Mouse (Mus musculus) spleen, postnatal 10 days (tissue): Measurements from ENCODE around the gene Slc5a2.

Experiments
- DNase-seq, 2 experiments: peaks; one replicate each; pipeline ENCODE4 v3.0.0; 2021 to 2022; ENCODE audit warnings: low spot score in 2 of 2

Gene Slc5a2

DNA sequence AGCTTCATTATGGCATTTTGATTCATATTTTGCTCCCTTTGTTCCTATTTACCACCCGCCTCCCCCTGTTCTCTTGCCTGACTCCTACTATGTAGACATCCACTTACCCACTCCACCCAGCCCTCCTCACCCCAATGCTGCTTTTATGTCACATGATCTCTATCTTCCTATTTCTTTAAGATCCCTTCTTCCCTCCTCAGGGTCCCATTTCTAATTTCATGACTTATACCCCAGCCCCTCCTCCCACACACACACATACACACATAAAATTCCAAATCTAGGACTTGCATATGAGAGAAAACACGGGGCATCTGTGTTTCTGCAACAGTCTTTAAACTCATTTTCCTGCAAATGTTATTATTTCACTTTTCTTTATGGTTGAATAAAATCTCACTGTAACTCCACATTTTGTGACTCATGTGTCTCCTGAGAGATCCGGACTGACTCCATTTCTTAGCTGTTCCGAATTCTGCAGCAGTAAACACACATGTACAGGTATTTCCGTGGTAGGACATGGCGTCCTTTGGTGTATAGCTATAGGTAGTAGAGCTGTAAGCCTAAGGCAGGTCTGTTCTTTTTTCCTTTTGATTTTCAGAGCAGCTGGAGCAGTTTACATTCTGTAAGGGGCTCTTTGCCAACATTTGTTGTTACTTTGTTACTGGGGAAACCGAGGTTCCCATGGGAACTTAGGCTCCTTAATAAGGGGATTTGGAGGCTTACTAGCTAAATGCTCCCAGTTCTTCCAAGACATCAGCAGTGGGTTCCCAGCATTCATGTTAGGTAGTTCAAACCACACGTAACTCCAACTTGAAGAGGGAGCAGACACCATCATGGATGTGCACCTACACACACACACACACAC is 33.3 kb downstream of the Slc5a2 start:
- no peak for DNase-seq

DNA sequence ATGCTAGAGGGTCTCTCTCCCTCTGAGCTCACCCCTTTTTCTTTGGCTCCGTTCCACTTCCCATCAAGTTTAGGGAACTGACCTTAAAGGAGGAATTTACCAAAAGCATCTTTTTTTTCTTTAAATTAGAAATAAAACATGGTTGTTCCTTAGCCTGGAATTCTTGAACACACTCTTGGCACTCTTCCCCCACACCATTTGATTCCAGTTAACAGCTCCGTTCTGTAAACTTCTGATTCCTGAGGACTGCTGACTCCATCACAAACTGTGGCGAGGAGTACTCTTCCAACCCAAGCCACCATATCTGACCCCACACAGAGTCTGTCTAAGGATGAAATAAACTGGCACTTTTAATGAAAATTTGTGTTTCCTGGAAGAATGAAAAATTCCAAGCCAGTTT is 35.5 kb downstream of the Slc5a2 start:
- DNase-seq, result no peak

DNA sequence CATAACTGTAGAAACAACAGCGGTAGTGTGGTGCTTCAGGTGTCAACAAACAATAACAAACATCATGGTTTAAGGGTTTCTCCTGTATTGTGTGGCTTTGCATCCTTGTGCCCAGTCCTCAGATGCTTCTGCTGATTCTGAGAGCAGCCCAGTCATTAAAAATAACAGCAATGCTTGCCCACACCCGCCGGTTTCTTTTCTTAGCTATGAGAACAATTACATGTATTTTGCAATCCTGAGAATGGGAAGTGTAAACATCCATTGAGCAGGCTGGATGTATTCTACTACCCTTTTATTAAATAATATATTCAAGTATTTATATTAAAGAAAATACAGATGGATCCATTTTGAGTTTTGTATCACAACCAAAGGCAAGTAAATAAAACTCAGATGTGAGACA is 36.7 kb downstream of the Slc5a2 start:
- DNase-seq, result no peak

DNA sequence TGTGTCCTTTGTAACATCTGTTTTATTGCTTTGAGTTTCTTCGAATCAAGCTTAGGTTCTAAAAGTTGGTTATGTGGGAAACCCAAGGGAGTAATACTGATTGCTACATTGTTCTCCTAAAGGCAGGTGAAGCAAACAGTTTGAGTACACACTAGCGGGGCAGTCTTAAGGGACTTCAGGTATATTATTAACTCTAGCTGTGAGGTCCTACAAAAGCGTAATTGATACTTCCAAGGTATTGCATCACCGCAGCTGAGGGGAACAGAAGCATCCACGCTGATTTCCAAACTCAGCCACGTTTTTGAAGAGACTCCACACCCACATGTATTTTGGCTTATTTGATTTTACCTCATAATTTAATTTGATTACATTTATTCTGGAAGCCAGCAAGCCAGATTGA is 38.7 kb downstream of the Slc5a2 start:
- DNase-seq, result no peak

DNA sequence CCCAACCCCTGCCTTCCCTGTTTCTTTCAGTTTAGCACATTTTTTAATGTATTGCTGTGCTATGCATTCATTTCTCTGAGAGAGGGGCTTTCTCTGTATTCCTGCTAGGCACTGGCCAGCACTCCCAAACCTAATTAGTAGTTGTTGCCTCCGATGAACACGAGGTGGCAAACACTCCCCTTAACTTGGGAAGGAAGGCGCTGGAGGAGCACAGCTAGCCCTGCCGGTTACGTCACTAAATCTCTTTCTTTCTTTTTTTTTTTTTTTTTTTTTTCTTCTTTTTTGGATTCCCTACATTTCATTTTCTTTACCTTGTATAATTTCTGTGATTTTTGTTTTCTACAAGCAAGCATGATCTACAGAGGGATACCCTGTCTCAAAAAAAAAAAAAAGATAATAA is 39.5 kb downstream of the Slc5a2 start:
- DNase-seq, result peak in 1 of 2 experiments; percentile 48

DNA sequence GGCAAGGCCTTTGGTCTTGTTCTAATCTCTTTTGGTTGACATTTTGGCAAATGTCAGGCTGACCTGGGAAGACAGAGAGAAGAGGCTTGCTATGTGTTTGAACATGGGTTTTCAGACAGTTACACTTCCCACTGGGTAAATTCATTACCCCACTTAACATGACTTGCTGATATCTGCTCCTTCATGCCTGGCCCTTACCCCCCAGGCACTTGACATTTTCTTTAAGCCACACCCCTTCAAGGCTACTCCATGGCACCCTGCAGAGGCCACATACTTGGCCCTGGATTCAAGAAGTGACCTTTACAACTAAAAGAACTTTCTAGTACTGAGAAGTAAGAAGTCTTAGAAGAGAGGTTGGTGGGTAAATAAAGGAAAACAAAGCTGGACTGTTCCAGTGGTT is 42.4 kb downstream of the Slc5a2 start:
- no peak for DNase-seq

DNA sequence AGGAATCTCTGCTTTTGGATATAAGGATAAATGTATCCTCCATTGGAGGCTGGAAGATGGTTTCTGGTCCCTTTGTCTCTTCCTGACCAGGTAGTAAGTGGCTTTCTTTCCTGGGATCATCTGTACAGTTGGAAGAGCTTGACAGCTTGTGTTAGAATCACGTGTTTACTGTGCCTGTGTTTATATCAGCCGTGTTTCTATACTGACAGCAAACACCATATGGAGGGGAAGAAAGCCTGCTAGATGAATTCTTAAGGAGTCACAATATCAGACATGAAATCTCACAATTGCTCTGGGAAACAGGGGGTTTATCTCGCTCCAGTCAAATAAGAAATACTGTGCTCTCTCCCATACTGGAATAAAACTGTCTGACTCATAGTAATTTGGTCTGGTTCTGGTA is 43.8 kb downstream of the Slc5a2 start:
- DNase-seq, result no peak

DNA sequence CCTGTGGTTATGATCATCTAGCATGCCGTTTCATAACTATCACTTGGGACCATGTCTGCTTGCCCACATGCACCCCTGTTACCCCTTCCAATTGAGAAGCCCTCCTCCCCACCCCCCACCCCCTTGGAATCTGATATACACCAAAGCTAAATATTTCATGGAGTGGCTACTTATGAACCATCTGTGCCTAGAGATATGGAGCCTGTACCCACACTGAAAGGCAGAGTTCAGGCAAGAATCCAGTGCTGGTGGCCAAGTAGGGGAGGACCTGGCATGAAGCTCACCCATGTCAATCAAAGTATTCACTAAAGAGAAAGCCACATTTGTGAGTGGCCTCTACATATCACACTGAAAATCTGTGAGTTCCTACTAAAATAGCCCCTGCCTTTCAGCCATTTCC is 44.3 kb downstream of the Slc5a2 start:
- no peak for DNase-seq

DNA sequence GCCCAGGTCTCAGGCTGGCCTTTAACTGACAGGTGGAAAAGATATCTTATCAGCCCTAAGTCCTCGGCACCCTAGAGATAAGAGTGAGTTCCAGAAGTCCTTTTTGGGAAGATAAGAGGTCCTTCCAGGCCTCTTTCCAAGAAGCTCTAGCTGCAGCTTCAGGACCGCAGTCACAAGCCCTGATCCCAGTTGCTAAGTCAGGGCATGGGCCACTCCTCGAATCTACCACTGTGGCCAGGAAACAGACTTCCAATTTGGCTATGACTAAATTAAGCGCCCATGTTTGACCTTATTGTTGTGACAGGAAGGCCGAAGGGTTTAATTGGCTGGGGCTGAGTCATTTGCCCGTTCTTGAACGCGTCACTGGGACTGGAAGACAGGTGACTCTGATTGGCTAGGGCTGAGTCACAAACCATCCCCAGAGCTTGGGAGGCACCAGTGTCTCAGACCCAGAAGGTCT is 44.8 kb downstream of the Slc5a2 start:
- no peak for DNase-seq

DNA sequence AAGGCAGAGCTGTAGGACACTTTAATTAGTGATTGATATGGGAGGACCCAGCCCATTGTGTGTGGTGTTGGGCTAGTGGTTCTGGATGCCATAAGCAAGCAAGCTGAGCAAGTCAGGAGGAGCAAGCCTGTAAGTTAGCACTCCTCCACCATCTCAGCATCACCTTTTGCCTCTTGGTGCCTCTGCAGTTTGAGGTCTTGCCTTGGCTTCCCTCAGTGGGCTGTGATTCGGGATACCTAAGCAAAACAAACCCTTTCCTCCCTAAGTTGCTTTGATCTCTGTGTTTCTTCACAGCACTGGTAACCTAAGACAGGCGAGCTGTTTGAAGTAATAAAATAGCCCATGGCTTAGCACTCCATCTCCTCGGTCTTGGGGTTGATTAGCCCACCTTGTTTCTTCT is 45.8 kb downstream of the Slc5a2 start:
- no peak for DNase-seq

DNA sequence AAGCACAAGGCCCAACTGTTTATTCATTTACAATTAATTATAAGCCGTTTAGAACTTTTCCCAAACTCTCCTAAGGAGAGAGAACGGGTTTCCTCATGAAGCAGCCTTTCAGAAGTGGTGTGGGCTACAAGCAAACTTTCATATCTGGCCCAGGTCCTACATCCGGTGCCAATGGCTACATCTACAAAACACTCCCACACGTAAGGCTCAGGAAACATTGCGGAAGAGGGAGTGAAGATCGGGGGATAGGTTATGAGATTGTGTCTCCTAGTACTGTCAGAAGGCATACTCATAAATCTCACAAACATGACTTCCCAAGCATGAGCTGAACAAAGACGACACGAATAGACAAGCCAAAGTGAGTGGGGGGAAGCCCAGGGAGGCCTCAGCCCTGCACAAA is 46.4 kb downstream of the Slc5a2 start:
- DNase-seq, result no peak

DNA sequence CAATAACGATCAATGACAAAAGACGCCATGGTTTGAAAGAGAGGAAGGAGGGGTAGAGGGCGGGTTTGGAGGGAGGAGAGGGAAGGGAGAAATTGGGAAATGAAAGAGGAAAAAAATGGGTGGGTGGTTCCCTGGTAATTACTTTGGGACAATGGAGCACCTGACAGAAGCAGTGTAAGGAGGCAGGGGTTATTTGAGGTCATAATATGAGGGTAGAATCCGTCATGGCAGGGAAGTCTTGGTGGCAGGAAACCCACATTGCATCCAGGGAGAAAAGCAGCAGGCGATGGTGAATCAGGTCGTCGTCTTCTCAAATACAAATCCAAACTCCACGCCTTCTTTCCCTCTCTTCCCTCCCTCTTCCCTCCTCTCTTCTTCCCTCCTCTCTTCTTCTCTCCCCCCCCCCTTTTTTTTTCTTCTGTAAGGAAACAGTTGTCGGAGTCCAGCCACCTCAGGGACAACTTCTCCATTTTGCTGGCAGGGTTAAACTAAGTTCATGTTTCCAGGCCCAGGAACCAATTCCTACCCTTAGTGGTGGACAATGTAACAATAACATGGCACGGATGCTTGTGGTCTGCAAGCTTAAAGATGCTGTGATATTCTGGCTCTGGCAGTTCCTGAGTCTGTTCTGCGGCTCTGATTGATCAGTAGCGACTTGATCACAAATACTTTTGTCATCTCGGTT is 47.1 kb downstream of the Slc5a2 start:
- DNase-seq, result no peak

DNA sequence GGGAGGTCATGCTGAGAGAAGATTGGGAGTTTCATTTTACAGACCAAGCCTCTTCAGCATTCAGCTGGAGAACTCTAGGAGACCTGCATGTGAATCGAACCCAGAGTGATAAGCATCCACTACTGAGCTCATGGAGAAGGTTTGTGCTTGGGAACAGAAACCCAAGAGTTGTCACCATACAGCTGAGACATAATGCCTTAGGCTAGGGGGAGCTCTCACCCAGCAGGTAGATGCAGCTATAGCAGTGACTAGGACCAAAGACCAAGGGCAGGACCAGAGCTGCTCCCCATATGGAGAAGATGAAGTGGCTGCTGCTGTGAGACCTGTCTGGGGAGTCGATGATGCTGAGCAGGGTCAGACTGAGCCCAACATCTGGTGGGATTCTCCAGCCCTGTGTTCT is 48.1 kb downstream of the Slc5a2 start:
- DNase-seq, result peak in 1 of 2 experiments; percentile 13

DNA sequence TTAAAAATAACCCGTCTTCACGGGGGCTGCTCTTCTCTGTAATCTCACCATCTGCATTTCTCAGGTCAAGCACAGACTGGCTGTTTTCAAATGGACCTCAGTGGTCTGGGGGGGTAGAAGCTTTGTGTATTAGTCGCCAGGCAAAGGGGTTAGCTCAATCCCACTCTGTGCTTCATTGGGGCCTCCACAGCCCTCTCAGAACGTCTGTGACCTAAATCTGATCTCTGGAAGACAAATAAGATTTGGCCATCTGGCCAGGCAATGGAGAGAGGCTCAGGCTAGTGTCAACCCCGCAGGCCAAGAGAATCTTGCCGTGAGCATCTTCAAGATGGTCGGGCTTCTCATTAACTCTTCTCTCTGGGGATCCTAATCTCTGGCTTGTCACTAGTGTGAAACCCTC is 49.0 kb downstream of the Slc5a2 start:
- peak in 1 of 2 experiments; percentile 7 for DNase-seq

DNA sequence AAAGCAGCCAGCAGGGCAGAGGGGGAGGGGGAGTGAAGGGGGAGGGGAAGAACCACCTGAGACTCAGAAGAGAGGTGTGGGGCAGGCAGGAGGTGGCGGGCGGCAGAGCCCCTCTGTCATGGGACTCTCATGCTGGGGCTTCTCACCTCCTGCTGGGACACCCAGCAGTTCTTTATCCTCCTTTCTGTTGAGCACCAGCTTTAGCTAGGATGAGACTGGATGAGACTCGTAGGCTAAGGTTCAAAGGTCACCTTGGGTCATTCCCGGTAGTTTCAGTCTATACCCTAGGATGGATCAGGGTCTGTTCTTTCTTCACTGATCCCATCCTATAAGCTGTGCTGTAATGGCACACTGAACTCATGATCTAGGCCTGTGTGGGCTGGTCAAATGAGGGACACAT is 51.6 kb downstream of the Slc5a2 start:
- peak in 1 of 2 experiments; percentile 9 for DNase-seq

DNA sequence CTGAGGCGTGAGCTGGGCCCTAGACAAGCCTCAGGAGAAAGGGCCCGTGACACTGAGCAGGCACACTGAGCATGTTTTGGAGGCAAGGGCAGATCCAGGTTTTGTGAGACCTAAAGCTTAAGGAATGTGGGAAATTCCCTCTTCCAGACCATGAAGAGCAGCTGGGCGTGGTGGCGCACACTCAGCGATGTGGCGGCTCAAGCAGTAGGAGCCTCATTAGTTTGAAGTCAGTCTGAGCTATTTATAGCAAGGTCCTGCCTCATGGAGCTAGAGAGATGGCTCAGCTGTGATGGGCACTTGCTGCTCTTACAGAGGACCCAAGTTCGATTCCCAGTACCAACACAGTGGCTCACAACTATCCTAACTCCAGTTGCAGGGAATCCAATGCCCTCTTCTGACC is 53.7 kb downstream of the Slc5a2 start:
- DNase-seq, result peak in 1 of 2 experiments; percentile 6

DNA sequence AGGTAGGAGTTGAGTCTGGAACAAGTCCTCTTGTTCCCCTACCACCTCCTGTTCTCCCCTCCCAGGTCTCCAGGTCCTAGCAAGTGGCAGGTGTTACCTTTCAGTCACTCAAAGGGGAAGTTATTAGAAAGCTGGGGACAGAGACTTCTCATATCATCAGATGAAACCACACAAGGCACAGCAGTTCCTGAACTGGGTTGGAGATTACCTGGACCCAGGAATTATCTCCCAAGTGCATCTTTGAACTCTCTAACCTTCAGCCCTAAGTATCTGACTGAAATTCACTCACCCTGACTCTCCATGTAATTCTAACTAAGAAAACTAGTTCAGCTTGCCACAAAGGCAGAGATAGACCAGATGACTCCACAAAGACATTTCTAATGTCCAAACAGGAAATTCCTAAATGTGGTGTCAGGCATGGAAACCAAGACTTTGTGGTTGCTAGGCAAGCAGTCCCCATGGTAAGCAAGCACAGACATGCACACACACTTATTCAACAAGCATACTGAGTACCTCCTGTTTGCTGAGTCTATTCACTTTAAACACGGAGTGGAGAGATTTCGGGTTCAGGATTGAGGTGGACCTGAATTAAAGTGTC is 54.9 kb downstream of the Slc5a2 start:
- peak in 1 of 2 experiments; percentile 4 for DNase-seq

DNA sequence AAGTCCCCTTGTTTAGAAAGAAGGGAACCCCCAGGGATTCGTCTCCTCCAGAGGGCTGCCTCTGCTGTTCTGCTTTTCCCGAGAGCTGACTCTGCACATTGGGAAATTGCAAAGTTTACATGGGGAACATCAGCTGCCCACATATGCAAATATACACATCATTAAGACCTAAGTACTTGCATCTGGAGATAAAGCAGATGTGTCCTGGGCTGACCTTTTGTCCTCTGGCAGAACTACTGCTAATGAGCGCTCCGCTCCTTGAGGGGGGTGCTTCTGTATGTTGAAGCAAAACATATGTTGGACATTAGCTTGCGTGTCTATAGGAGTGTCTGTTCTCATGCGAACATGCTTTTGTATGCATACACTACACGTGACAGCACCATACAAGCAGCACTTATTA is 55.8 kb downstream of the Slc5a2 start:
- DNase-seq, result peak in 1 of 2 experiments; percentile 8
